Mouse (Mus musculus) forebrain, embryonic 12.5 days (tissue): ENCODE measurements at regions not wholly inside any gene's neighbourhood (a gene's known extent, or its start where the extent isn't known, plus 50 kb on each side); places are given as distances from the start of the nearest gene placed in this dataset.

Experiments used
- ATAC-seq: fragments of 200-750 bp; cut with Nextera tagmentation; 2 replicates; pipeline ENCODE4 v1.8.0; 2017; ENCODE audit warnings: moderate TSS enrichment; ENCODE audit not compliant: low FRiP score
- H3K27ac ChIP-seq: fragments of 300-500 bp; sonication (generic); 2 replicates; pipeline ENCODE4 v1.5.1; 2016; ENCODE audit warnings: mild to moderate bottlenecking
- H3K27me3 ChIP-seq: fragments of 300-500 bp; sonication (generic); 2 replicates; pipeline ENCODE4 v1.6.1; 2016; ENCODE audit warnings: mild to moderate bottlenecking
- H3K36me3 ChIP-seq: fragments of 300-500 bp; sonication (generic); replicated peaks from 2 replicates; pipeline ENCODE4 v1.6.1; 2016; ENCODE audit warnings: mild to moderate bottlenecking
- H3K4me1 ChIP-seq: fragments of 300-500 bp; sonication (generic); 2 replicates; pipeline ENCODE4 v1.6.1; 2016
- H3K4me2 ChIP-seq: fragments of 300-500 bp; sonication (generic); 2 replicates; pipeline ENCODE4 v1.6.1; 2016; ENCODE audit warnings: mild to moderate bottlenecking, moderate library complexity
- H3K4me3 ChIP-seq: fragments of 300-500 bp; sonication (generic); replicated peaks from 2 replicates; pipeline ENCODE4 v1.5.1; 2016; ENCODE audit warnings: mild to moderate bottlenecking
- H3K9ac ChIP-seq: fragments of 300-500 bp; sonication (generic); 2 replicates; pipeline ENCODE4 v1.6.1; 2016; ENCODE audit warnings: mild to moderate bottlenecking
- H3K9me3 ChIP-seq: fragments of 300-500 bp; sonication (generic); 2 replicates; pipeline ENCODE4 v1.6.1; 2016
- WGBS: fragments of 180-500 bp; shearing (Covaris S2); methylation state at CpG from one replicate; pipeline ENCODE4 v1.1.7; 2016; 5-methylcytosine and 5-hydroxymethylcytosine counted together

DNA sequence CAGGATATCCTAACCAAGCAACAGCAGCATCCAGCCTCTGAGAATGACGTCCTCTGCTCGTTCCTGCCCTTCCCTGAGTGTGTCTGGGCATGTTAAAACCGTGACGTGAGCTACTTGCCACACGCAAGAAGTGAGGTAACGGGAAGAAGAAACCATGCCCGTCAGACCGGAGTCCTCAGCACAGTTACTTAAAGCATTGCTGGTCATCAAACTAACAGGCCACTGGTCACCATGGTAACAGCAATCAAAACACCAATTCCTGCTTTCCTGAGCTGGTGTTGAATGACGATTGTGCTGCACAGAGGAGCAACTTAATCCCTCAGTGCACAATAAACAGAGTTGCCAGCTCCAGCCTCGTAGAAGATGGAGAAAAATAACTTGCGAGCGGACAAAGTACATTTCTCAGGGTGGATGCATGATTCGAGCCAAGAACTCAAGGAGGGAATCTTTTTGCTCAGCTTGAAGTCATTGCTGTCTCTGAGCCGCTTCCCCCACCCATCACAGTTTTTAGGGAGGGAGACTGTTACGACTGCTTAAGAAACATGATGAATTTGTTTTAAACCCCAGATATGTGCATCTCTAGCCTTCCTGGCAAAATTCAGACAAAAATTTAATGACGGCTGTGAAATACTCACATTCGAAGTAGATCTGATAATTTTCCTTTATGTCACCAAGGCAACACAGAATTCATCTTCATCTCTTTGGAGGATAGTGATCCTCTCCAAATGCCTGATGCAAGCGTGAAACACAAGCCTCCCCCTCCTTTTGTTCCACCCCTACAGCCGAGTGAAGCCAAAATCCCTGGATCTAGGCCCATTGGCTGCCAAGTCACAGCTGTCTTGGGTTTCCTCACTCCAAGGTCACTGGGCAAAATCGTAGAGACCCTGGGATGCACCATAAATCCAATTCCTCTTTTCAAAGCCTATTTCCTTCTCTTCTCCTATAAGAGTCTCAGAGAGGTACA lies 95.6 kb upstream of the Gm26657 start:
- 17% methylated on average over 20 of the region's 20 CpGs for WGBS
- H3K36me3 ChIP-seq: no peaks in the 10 kb centered on the region
- H3K27ac ChIP-seq: no peak overlapping the region
- peak; percentile 82 for ATAC-seq
- peak overlapping the region; percentile 46 for H3K4me2 ChIP-seq
- peaks cover 28% of the 10 kb centered on the region for H3K4me1 ChIP-seq
- no peaks in the 10 kb centered on the region for H3K27me3 ChIP-seq
- H3K4me3 ChIP-seq: no peak overlapping the region; the same call in 1 of the 2 replicates
- H3K9ac ChIP-seq: no peak overlapping the region
- H3K9me3 ChIP-seq: no peaks in the 10 kb centered on the region

DNA sequence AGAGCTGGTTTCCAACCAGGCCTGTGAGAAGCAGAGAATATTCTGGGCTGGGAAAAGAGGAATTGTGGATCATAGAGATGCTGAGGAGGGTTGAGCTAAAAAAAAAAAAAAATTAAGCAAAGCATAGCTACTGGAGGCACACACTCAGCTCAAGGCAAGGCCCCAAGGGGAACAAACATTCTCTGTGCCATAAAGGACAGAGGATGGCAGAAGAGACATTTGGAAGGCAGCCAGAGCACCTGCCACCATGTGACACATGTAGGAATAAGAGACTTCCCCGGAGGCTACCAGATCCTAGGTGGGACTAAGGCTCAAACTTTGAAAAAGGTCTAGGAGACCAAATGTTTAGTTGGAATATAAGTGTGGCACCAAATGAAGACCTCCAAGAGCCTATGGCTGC lies 96.4 kb upstream of the Gm26657 start:
- Histone ChIP-seq H3K27me3 (no peaks in the 10 kb centered on the region), H3K9me3 (no peaks in the 10 kb centered on the region), H3K36me3 (no peaks in the 10 kb centered on the region), H3K4me3 (no peak overlapping the region), H3K27ac (no peak overlapping the region), H3K4me1 (peaks cover 35% of the 10 kb centered on the region), H3K4me2 (peak overlapping the region; percentile 46), H3K9ac (no peak overlapping the region)
- 57% methylated on average over 1 of the region's 1 CpGs for WGBS
- no peak for ATAC-seq

DNA sequence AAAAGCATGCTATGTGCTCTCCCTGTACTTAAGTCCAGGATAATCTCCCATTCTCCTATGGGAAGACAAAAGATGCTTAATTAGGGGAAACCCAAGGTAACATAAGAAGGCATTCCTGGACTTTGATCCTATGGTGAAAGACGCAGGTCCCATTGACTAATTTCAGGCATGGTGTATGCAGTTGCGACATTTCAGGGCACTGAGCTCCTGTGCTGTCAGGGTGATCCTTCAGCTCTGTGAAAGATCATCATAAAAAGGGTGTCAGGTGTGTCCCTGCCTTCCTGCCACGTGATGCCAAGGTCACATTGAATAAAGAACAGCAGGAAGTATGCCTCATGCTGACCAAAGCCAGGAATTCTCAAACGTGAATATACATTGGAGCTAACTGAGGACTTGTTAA lies 100.2 kb upstream of the Gm26657 start:
- peaks cover 30% of the 10 kb centered on the region for H3K4me1 ChIP-seq
- H3K9ac ChIP-seq: no peak overlapping the region
- H3K4me2 ChIP-seq: no peak overlapping the region
- H3K27ac ChIP-seq: no peak overlapping the region
- no peaks in the 10 kb centered on the region for H3K27me3 ChIP-seq
- H3K4me3 ChIP-seq: no peak overlapping the region
- WGBS: 39% methylated on average over 4 of the region's 4 CpGs
- no peaks in the 10 kb centered on the region for H3K36me3 ChIP-seq
- no peaks in the 10 kb centered on the region for H3K9me3 ChIP-seq
- no peak for ATAC-seq

DNA sequence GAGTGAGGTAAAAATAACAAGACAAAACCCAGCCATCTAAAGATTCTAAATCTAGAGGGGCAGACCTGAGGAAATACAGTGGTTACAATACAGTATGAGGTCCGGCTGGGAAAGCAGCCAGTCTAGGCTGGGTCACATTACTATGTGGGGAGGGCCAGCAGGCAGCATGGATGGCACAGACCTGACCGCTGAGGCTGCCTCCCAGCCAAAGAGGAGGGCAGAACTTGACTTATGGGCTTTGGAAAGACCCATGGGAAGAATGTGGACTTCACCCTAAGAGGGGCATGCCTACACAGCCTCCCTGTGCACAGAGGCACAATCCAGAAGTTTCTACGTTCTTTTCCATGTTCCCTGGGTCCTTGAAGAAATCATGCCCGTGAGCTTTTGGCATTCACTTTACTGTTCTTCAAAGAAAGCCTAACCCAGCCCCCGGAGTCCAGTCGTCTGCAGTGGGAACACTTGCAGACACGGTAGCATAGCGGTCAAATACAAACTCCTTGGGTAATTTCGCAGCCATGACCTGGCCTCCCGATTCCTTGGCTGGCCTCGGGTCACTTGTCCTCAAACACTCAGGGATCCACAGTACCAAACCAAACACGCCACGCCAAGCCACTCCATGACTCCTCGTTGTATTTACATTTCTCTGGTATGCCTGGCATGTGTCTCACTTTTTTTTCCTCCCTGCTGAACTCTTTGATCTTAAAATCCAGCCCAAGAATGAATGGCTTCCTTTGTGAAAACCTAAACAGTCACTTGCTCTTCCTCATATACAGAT lies 101.0 kb upstream of the Gm26657 start:
- Histone ChIP-seq H3K4me2 (no peak overlapping the region), H3K4me1 (peaks cover 22% of the 10 kb centered on the region), H3K9me3 (no peaks in the 10 kb centered on the region), H3K27me3 (no peaks in the 10 kb centered on the region), H3K27ac (no peak overlapping the region), H3K9ac (no peak overlapping the region), H3K4me3 (no peak overlapping the region), H3K36me3 (no peaks in the 10 kb centered on the region)
- 61% methylated on average over 14 of the region's 14 CpGs for WGBS
- no peak for ATAC-seq

DNA sequence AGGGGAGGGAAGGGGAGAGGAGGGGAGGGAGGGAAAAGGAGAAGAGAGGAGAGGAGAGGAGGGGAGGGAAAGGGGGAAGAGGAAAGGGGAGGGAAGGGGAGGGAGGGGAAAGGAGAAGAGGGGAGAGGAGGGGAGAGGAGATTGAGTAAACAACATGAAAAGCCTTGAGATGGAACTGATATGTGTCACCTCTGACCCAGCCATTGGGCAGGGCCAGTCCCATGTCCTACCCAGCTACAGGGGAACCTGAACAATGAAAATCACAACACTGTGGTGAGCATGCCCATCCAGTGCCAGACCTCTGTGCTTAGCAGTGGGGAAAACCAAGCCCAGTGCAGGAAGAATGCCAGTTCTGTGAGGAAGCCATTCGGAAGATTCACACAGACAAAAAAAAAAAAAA lies 103.6 kb upstream of the Gm26657 start:
- Histone ChIP-seq H3K4me2 (no peak overlapping the region), H3K9ac (no peak overlapping the region), H3K9me3 (no peaks in the 10 kb centered on the region), H3K27me3 (no peaks in the 10 kb centered on the region), H3K27ac (no peak overlapping the region), H3K36me3 (no peaks in the 10 kb centered on the region), H3K4me1 (peaks cover 13% of the 10 kb centered on the region; the same call in 1 of the 2 replicates), H3K4me3 (no peak overlapping the region)
- WGBS: 86% methylated on average over 1 of the region's 1 CpGs
- no peak for ATAC-seq

DNA sequence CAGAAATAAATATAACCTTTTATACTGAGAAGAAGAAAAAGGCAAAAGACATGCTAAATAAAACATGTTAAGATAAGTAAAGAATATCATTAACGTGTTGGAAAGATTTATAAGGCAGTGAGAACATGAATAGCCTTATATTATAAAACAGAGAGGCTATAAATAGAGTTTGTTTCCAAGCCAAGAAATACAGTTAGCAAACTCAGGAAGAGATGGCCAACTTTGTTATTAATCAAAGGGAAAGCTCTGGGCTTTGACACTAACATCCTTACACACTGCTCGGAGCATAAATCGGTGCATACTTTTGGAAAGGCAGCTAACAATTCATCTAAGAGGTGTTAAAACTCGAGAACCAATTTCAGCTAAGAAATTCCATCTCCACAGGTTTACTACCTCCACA lies 106.3 kb upstream of the Gm26657 start:
- no peaks in the 10 kb centered on the region for H3K9me3 ChIP-seq
- no peaks in the 10 kb centered on the region for H3K4me1 ChIP-seq
- 90% methylated on average over 4 of the region's 4 CpGs for WGBS
- H3K27me3 ChIP-seq: no peaks in the 10 kb centered on the region
- no peak for ATAC-seq
- no peaks in the 10 kb centered on the region for H3K36me3 ChIP-seq
- H3K9ac ChIP-seq: no peak overlapping the region
- no peak overlapping the region for H3K4me3 ChIP-seq
- no peak overlapping the region for H3K4me2 ChIP-seq
- no peak overlapping the region for H3K27ac ChIP-seq

DNA sequence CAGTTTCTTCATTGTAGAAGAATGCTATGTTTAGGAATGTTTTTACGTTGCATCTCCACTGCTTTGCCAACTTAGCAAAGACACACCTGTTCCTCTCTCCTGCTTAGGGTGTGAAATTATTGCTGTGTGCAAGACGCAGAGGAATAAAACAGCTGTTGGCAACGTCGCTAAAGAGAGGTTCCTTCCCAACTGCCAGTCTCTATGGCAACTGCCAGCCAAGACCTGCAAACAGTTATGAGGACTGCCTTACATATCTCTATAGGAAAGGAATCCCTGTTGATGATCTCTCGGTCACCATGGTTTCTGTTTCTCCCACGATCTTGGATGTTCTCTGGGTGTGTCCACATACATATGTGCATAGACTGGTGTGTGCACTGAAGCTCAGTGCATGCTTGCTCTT lies 109.6 kb upstream of the Gm26657 start:
- Histone ChIP-seq H3K27me3 (no peaks in the 10 kb centered on the region), H3K9me3 (no peaks in the 10 kb centered on the region), H3K4me3 (no peak overlapping the region), H3K9ac (no peak overlapping the region), H3K4me1 (no peaks in the 10 kb centered on the region), H3K27ac (no peak overlapping the region), H3K4me2 (no peak overlapping the region), H3K36me3 (no peaks in the 10 kb centered on the region)
- WGBS: 84% methylated on average over 6 of the region's 6 CpGs
- ATAC-seq: no peak

DNA sequence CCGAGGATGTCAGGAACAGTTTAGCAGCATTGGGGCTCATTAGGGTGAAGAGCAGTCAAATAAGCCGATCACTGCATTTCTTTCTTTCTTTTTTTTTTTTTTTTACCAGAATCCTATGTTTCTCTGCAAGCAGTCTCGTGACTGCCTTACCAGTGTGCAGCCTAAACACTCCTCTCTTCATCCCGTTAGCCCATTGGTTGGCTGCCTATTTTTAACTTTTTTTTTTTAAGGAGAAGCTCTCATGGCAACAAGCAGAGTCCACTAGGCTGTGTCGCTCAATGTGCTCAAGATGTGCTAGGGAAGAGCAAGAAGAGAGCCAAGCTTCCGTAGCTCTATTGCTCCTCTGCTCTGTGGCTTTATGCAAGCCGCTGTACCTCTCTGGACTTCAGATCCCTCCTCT lies 112.7 kb upstream of the Gm26657 start:
- Histone ChIP-seq H3K36me3 (no peaks in the 10 kb centered on the region), H3K9me3 (no peaks in the 10 kb centered on the region), H3K4me1 (no peaks in the 10 kb centered on the region), H3K4me3 (no peak overlapping the region), H3K9ac (no peak overlapping the region), H3K27ac (no peak overlapping the region), H3K4me2 (no peak overlapping the region), H3K27me3 (no peaks in the 10 kb centered on the region)
- 64% methylated on average over 7 of the region's 7 CpGs for WGBS
- no peak for ATAC-seq

DNA sequence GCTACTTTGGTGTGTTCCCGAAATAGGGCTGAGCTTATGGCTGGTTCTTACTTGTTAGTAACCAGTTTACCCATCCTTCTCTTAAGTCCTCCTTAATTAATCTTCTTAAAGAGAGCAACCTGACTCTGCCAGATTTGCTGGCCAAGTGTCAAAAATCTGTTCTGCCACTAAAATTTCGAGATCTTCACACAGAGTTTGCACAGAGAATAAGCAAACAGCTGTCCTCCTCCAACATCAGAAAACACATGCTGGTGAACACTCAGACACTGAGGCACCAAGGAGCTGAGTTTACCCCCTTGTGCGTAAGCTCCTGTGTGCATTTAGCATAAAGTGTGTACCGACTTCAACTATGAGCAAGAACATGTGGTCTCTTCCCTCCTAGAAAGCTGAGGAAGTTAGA lies 118.1 kb upstream of the Gm26657 start:
- Histone ChIP-seq H3K36me3 (no peaks in the 10 kb centered on the region), H3K27ac (no peak overlapping the region), H3K4me2 (no peak overlapping the region), H3K4me3 (no peak overlapping the region), H3K9ac (no peak overlapping the region), H3K27me3 (no peaks in the 10 kb centered on the region), H3K9me3 (no peaks in the 10 kb centered on the region), H3K4me1 (no peaks in the 10 kb centered on the region)
- WGBS: 87% methylated on average over 4 of the region's 4 CpGs
- no peak for ATAC-seq

DNA sequence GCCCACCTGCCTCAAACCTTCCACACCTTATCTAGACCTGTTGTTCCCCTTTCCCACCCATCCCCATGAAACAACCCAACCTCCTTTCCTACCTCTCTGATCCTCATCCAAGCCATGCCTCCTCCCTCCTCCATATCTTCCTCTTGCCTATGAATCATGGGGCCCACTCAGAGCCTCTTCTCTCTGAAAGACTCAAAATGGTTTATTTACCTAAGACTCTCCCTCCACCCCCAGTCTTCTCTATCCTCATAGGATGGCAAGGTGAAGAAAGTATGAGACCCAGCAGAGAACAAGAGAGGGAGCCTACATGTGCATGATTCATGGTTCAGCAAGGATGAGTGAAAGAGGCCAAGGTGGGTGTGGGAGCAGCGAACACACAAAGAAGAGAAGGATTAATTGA lies 118.5 kb upstream of the Gm26657 start:
- WGBS: 83% methylated on average over 1 of the region's 1 CpGs
- H3K4me1 ChIP-seq: no peaks in the 10 kb centered on the region

DNA sequence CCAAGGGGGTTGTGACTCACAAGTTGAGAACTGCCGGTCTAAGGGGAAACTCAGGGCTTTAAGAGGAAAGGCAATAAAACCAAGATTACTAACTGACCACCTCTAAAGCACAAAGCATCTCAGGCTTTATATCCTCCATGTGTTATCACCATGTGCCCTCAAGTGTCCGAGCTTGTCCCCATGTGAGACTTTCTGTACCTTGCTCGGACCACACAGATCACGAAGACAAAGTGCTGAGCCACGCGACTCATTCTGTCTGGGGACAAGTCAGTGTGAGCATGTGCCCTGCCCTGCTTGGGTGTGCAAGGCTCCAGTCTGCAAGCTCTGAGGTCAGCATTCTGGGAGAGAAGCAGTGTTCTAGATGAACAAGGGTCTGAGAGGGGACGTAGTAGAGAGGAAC lies 119.2 kb upstream of the Gm26657 start:
- Histone ChIP-seq H3K4me1 (no peaks in the 10 kb centered on the region), H3K27me3 (no peaks in the 10 kb centered on the region), H3K4me2 (no peak overlapping the region), H3K4me3 (no peak overlapping the region), H3K36me3 (no peaks in the 10 kb centered on the region), H3K9ac (no peak overlapping the region), H3K9me3 (no peaks in the 10 kb centered on the region), H3K27ac (no peak overlapping the region)
- 91% methylated on average over 7 of the region's 7 CpGs for WGBS
- ATAC-seq: no peak

More for the DNA sequence above, 118.5 kb upstream of the Gm26657 start:
- H3K4me2 ChIP-seq: no peak overlapping the region
- H3K36me3 ChIP-seq: no peaks in the 10 kb centered on the region
- H3K9ac ChIP-seq: no peak overlapping the region
- H3K27me3 ChIP-seq: no peaks in the 10 kb centered on the region
- no peak overlapping the region for H3K27ac ChIP-seq
- H3K9me3 ChIP-seq: no peaks in the 10 kb centered on the region
- ATAC-seq: no peak
- no peak overlapping the region for H3K4me3 ChIP-seq

DNA sequence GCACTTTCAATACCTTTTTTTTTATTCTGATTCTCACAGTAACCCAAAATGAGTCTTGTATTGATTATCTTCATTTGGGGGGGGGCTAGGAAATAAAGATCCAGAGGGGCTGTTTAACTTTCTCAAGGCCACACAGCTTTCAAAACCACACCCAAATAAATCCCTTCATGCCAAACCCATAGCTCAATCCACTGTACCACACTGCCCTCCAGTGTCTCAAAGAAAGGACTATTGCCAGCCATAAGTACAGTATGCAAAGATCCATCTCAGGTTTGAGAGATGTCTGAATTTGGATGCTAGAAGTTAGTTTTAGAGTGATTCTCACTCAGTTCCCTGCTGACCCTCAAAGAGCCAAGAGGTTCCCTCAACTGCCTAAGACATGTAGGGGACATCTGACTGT lies 120.1 kb upstream of the Gm26657 start:
- H3K27ac ChIP-seq: no peak overlapping the region
- H3K9me3 ChIP-seq: no peaks in the 10 kb centered on the region
- no peak for ATAC-seq
- no peaks in the 10 kb centered on the region for H3K4me1 ChIP-seq
- H3K9ac ChIP-seq: no peak overlapping the region
- no peak overlapping the region for H3K4me3 ChIP-seq
- H3K4me2 ChIP-seq: no peak overlapping the region
- no peaks in the 10 kb centered on the region for H3K27me3 ChIP-seq
- no peaks in the 10 kb centered on the region for H3K36me3 ChIP-seq

DNA sequence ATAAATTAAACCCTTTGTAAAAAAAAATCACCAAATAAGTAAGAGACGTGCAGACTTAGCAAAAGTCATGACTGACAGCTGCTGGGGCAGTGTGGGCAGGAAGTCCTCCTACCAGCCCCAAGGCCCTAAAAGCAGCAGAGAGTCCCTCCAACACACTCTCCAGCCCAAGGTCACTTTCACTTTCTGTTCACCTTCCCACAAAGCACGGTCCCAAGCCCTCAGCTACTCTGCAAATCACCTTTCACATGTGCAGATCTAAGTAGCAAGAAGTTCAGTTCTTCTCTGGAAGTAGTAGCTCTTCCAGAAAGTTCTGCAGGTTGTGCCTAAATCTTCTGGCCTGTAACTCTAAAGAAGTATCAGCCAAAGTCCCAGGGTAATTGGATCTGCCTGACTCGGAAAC lies 120.8 kb upstream of the Gm26657 start:
- no peaks in the 10 kb centered on the region for H3K27me3 ChIP-seq
- no peak overlapping the region for H3K4me2 ChIP-seq
- no peak for ATAC-seq
- H3K9me3 ChIP-seq: no peaks in the 10 kb centered on the region
- H3K9ac ChIP-seq: no peak overlapping the region
- WGBS: 81% methylated on average over 3 of the region's 3 CpGs
- H3K36me3 ChIP-seq: no peaks in the 10 kb centered on the region
- H3K4me1 ChIP-seq: no peaks in the 10 kb centered on the region
- no peak overlapping the region for H3K4me3 ChIP-seq
- no peak overlapping the region for H3K27ac ChIP-seq
